Mouse (Mus musculus) stomach, embryonic 14.5 days (tissue): Measurements from ENCODE around the gene Olfr30. TPM values are rescaled to one million over a fixed set of nuclear protein-coding genes. Genes with fewer than 3 reads are reported as not detected.

Experiments used
- ATAC-seq: fragments of 200-750 bp; cut with Nextera tagmentation; 2 replicates; pipeline ENCODE4 v1.8.0; 2017; ENCODE audit warnings: low read depth, moderate TSS enrichment; ENCODE audit not compliant: insufficient number of reproducible peaks, insufficient read depth, low FRiP score
- H3K27ac ChIP-seq: fragments of 300-500 bp; sonication (generic); 2 replicates; pipeline ENCODE4 v1.5.1; 2014; ENCODE audit warnings: mild to moderate bottlenecking, low read length, moderate library complexity, mixed read lengths
- H3K27me3 ChIP-seq: fragments of 300-500 bp; sonication (generic); 2 replicates; pipeline ENCODE4 v1.6.1; 2014; ENCODE audit warnings: low read length, control low read depth, mixed read lengths; ENCODE audit not compliant: control insufficient read depth, insufficient read depth
- H3K36me3 ChIP-seq: fragments of 300-500 bp; sonication (generic); 2 replicates; pipeline ENCODE4 v1.6.1; 2014; ENCODE audit warnings: mild to moderate bottlenecking, control low read depth, low read length, moderate library complexity, mixed read lengths; ENCODE audit not compliant: control insufficient read depth, insufficient read depth
- H3K4me1 ChIP-seq: fragments of 300-500 bp; sonication (generic); 2 replicates; pipeline ENCODE4 v1.6.1; 2014; ENCODE audit warnings: low read length, control low read depth, mixed read lengths; ENCODE audit not compliant: control insufficient read depth, insufficient read depth
- H3K4me2 ChIP-seq: fragments of 300-500 bp; sonication (generic); replicated peaks from 2 replicates; pipeline ENCODE4 v1.6.1; 2014; ENCODE audit warnings: low read depth, low read length, control low read depth
- H3K4me3 ChIP-seq: fragments of 300-500 bp; sonication (generic); 2 replicates; pipeline ENCODE4 v1.5.1; 2014; ENCODE audit warnings: low read depth, low read length, control low read depth
- H3K9ac ChIP-seq: fragments of 300-500 bp; sonication (generic); replicated peaks from 2 replicates; pipeline ENCODE4 v1.6.1; 2014; ENCODE audit warnings: low read depth, mild to moderate bottlenecking, control low read depth, low read length, moderate library complexity, mixed read lengths
- H3K9me3 ChIP-seq: fragments of 300-500 bp; sonication (generic); 2 replicates; pipeline ENCODE4 v1.6.1; 2016; ENCODE audit warnings: low read depth, low read length, control low read depth; ENCODE audit not compliant: control insufficient read depth
- WGBS: fragments of 180-500 bp; shearing (Covaris S2); extraction: QIAGEN DNeasy Blood & Tissue Kit; methylation state at CpG from one replicate; pipeline ENCODE4 v1.1.7; 2014; 5-methylcytosine and 5-hydroxymethylcytosine counted together
- polyA plus RNA-seq: library from polyadenylated mRNA; unstranded; fragments of >200 nt; fragmentation: Nextera tagmentation; extraction: Ambion mirVana; gene quantifications from 2 replicates; pipeline ENCODE4 v1.2.1, GENCODE M21; 2014

Gene Olfr30
- polyA plus RNA-seq, 1 experiment from 2014 or later: not detected

GRCm38 (mm10) chr11:58432259-58432658, 29.8 kb downstream of the Olfr30 start, which contains the start of gene Gm12253:
Gene Gm12253 (plus strand): TSS chr11:58432559.
- H3K4me3 ChIP-seq: no peak within 1 kb of the TSS
- no peak within 1 kb of the TSS for H3K4me2 ChIP-seq
- no peaks in the 10 kb centered on the region for H3K27me3 ChIP-seq
- no peak for ATAC-seq
- H3K9ac ChIP-seq: no peak within 1 kb of the TSS
- 85% methylated on average over 3 of the region's 3 CpGs for WGBS
- H3K9me3 ChIP-seq: no peaks in the 10 kb centered on the region
- no peaks in the 10 kb centered on the region for H3K4me1 ChIP-seq
- no peaks in the 10 kb centered on the region for H3K36me3 ChIP-seq
- no peak within 1 kb of the TSS for H3K27ac ChIP-seq

GRCm38 (mm10) chr11:58420815-58421214, 41.3 kb downstream of the Olfr30 start, which contains the start of gene 1810065E05Rik:
Gene 1810065E05Rik (plus strand): TSS chr11:58421111.
- no peak for ATAC-seq
- H3K27ac ChIP-seq: no peak within 1 kb of the TSS
- no peak within 1 kb of the TSS for H3K4me3 ChIP-seq

GRCm38 (mm10) chr11:58418336-58418735, 43.7 kb downstream of the Olfr30 start:
- ATAC-seq: no peak
- H3K36me3 ChIP-seq: no peaks in the 10 kb centered on the region
- H3K4me1 ChIP-seq: no peaks in the 10 kb centered on the region
- H3K9me3 ChIP-seq: no peaks in the 10 kb centered on the region
- no peak overlapping the region for H3K9ac ChIP-seq
- H3K4me3 ChIP-seq: no peak overlapping the region
- no peak overlapping the region for H3K27ac ChIP-seq
- WGBS: 41% methylated on average over 3 of the region's 3 CpGs
- H3K27me3 ChIP-seq: no peaks in the 10 kb centered on the region
- H3K4me2 ChIP-seq: no peak overlapping the region

More at GRCm38 (mm10) chr11:58420815-58421214, 41.3 kb downstream of the Olfr30 start, which contains the start of gene 1810065E05Rik:
- 41% methylated on average over 1 of the region's 1 CpGs for WGBS
- Histone ChIP-seq H3K36me3 (no peaks in the 10 kb centered on the region), H3K9ac (no peak within 1 kb of the TSS), H3K4me1 (no peaks in the 10 kb centered on the region), H3K9me3 (no peaks in the 10 kb centered on the region), H3K4me2 (no peak within 1 kb of the TSS), H3K27me3 (no peaks in the 10 kb centered on the region)

- no peak for ATAC-seq
- Histone ChIP-seq H3K36me3 (no peaks in the 10 kb centered on the region), H3K27me3 (no peaks in the 10 kb centered on the region), H3K4me3 (no peak overlapping the region), H3K4me1 (no peaks in the 10 kb centered on the region), H3K9me3 (no peaks in the 10 kb centered on the region), H3K27ac (no peak overlapping the region), H3K4me2 (no peak overlapping the region), H3K9ac (no peak overlapping the region)
- 64% methylated on average over 3 of the region's 3 CpGs for WGBS
Observed at GRCm38 (mm10) chr11:58408066-58408465, 54.0 kb downstream of the Olfr30 start.

Other genes with a start within 250 kb of the Olfr30 start
- not detected in 2 replicates for gene 4930438A08Rik, start 187.5 kb downstream of the Olfr30 start, polyA plus RNA-seq
- gene Zfp692, start 155.2 kb downstream of the Olfr30 start, polyA plus RNA-seq: 19.8 and 21.3 TPM in 2 replicates
- gene Zfp672, start 131.9 kb downstream of the Olfr30 start, polyA plus RNA-seq: 41.8 and 44.9 TPM in 2 replicates
- gene Sh3bp5l, start 131.5 kb downstream of the Olfr30 start, polyA plus RNA-seq: 22.4 and 24.2 TPM in 2 replicates
- 32.0 and 42.9 TPM in 2 replicates for gene Lypd8, start 83.2 kb downstream of the Olfr30 start, polyA plus RNA-seq
- gene 1810065E05Rik, start 41.2 kb downstream of the Olfr30 start, polyA plus RNA-seq: not detected in 2 replicates
- gene Gm12253, start 29.7 kb downstream of the Olfr30 start, polyA plus RNA-seq: not detected in 2 replicates
- gene Lypd9, start 9.3 kb downstream of the Olfr30 start, polyA plus RNA-seq: not detected in 2 replicates
- gene Olfr332, start 30.3 kb upstream of the Olfr30 start, polyA plus RNA-seq: not detected in 2 replicates
- gene Olfr331, start 40.3 kb upstream of the Olfr30 start, polyA plus RNA-seq: not detected in 2 replicates
- not detected in 2 replicates for gene Olfr330, start 72.6 kb upstream of the Olfr30 start, polyA plus RNA-seq
- not detected in 2 replicates for gene Olfr329-ps, start 84.2 kb upstream of the Olfr30 start, polyA plus RNA-seq
- gene Olfr328, start 93.4 kb upstream of the Olfr30 start, polyA plus RNA-seq: 0.12 TPM in 1 of 2 replicates, not detected in the other
- not detected in 2 replicates for gene Olfr224, start 108.3 kb upstream of the Olfr30 start, polyA plus RNA-seq
- gene Olfr325, start 115.5 kb upstream of the Olfr30 start, polyA plus RNA-seq: not detected in 2 replicates
- gene Olfr324, start 132.8 kb upstream of the Olfr30 start, polyA plus RNA-seq: not detected in 2 replicates
- 0.58 and 0.90 TPM in 2 replicates for gene 2210407C18Rik, start 153.8 kb upstream of the Olfr30 start, polyA plus RNA-seq
- gene Olfr323, start 168.2 kb upstream of the Olfr30 start, polyA plus RNA-seq: not detected in 2 replicates
- gene Trim58, start 178.2 kb upstream of the Olfr30 start, polyA plus RNA-seq: 0.14 TPM in 1 of 2 replicates, not detected in the other
- gene Olfr322, start 196.5 kb upstream of the Olfr30 start, polyA plus RNA-seq: not detected in 2 replicates
- not detected in 2 replicates for gene Olfr320, start 218.8 kb upstream of the Olfr30 start, polyA plus RNA-seq
- gene Olfr319, start 236.9 kb upstream of the Olfr30 start, polyA plus RNA-seq: not detected in 2 replicates